Mouse (Mus musculus) left cerebral cortex, adult 8-10 months (tissue): ENCODE measurements around the gene Entpd1. TPM values are rescaled to one million over a fixed set of nuclear protein-coding genes. Genes with fewer than 3 reads are reported as not detected.
"Not testable (repeated sequence)": the region's sequence is repeated elsewhere in the genome, so short reads cannot be mapped to it uniquely, and the experiment has no call there.

ENCODE experiments used
- DNase-seq, 2 experiments: peaks; one replicate each; pipeline ENCODE4 v3.0.0; 2022; ENCODE audit warnings: low spot score in 2 of 2
- total RNA-seq, 4 experiments: library from RNA; stranded (reverse); gene quantifications; 2 replicates each; pipeline ENCODE4 v1.2.4; 2022

Gene Entpd1
- 10 to 100 TPM; 15.7 to 31.3 (median 21.7) TPM for total RNA-seq

DNA sequence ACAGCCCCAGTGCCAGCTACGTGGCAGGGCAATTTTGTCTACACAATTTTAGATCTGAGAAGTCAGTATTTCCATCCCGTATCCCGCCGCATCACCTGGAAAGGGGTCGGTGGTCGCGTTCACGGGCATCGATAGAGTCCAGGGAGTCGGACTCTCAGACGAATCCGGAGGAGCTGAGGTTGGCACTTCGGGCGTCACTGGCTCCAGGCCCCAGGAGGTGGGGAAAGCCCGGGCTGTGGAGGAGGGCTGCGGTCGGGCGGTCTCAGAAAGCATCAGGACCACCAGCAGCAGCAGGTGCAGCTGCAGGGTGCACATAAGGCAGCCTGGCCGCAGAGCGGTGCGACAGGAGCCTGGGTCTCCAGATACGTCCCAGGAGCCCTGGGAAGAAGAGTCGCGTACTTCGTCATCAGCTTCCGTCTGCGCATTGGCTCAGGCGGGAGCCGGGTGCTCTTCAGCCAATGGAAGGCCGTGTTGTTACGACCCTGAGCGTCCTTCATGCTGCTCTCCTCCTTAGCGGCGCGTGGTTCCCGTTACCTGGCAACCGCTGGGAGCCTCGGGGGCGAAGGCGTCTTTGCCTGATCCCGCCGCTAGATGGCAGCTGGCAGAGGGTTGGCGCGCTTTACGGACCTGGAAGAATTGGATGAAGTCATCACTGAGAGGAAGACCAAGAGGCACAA, at the start of gene Entpd1, which contains the start of gene Tctn3:
Entpd1 (plus strand) TSS at position 537 of the 677 bp plus-strand sequence.
Tctn3 (minus strand) TSS at position 404 of the 677 bp plus-strand sequence.
- peak; percentile 89 to 96 for DNase-seq

DNA sequence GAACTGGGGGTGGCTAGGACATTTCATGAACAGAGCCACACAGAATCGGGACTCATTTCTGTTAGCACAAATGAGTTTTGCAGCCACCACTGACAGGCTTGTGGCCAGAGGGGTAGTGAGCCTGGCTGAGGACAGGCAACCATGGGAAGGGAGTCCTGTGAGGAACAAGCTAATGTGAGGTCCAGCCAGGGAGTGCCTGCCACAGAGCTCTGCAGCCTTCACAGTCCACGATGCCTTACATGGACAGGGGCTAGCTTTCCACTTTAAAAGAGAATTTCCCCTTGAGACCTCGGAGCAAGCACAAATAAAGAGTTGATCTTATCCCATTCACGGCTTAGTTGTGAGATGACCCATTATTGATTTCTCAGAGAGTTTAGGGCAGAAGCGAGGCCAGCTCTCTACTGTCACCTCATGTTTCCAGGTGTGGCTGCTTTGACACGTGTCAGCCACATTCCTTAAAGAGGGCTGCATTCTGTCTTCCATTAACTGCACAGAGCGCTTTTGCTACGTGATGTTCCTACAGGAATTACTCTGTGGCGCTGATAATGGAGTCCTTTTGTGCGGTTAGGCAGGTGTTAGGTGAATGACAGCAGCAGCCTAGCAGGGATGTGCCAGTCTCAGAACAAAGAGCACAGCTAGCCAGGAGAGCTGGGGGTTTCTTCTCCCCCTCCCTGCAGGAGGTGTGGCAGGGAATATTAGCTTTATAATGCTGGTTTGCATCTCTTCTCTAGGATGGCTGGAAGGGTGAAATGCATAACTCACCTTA, 48.1 kb upstream of the Entpd1 start:
- DNase-seq: no peak

DNA sequence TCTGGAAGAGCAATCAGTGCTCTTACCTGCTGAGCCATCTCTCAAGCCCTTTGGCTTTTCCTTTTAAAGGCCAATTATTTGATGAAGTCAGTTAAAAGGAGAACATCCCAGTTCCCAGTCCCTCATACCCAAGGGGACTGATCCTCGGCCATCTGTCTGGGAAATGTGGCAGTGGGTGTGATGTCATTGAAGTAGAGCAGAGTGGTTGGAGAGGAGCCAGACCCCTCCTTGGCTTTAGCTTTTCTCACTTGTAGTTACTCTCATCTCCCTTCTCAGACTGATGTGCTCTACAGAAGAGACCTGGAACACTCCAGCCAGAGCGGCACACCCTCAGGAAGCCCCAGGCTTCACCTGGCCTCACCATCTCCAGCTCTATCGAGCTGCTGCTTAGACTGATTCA, 44.5 kb upstream of the Entpd1 start:
- no peak for DNase-seq

DNA sequence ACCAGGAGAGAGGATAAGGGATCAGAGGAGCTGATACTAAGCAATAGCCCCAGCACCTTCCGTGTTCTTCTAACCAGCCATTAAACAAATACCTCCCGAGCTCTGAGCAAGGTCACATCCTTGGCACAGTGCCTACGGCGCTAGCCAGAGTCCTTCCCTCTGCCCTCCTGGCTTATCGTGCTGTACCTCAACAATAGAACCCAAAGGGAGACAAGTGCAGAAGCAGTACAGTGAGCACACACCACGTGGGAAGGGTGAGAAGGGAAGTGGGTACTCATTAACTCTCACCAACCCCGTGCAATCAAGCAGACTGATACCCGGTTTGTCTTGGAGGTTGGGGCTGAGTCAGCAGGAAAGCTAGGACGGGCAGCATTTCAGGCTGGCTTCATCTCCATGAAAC, 41.4 kb upstream of the Entpd1 start:
- DNase-seq: no peak

DNA sequence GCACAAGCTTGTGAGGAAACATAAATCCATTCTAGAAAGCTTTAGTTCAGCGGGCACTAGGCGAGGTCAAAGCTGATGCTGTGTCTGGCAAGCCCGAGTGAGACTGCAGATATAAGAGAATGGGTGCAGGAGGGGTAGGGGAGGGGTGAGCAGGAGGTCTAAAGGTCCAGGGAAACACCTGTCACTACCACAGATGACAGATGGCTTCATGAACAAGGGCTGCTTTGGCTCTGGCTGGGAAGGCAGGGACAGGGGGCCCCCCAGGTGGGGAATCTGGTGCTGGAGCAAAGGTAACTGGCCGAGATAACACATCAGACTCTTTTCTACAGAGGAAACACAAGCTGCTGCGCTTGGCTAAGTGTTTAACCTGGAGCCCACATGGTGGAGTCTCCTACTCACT, 36.7 kb upstream of the Entpd1 start:
- no peak for DNase-seq

DNA sequence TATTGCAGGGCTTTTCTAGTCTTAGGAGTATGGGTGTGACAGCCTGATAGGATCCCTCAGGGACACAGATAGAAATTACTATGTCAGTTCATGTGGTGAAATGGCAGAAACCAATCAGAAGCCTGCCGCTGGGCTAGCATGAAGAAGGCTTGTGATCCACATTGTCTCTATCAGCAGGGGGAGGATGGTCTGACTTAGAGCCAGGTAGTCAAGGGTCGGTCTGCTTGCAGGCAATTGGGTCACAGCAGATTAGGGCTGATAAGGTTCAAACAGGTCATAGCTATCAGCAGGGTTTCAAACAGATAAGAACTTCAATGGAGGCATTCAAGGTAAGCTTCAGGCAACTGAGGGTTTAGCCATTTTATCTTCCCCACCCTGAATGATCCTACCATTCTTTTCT, 31.3 kb upstream of the Entpd1 start:
- DNase-seq: no peak

DNA sequence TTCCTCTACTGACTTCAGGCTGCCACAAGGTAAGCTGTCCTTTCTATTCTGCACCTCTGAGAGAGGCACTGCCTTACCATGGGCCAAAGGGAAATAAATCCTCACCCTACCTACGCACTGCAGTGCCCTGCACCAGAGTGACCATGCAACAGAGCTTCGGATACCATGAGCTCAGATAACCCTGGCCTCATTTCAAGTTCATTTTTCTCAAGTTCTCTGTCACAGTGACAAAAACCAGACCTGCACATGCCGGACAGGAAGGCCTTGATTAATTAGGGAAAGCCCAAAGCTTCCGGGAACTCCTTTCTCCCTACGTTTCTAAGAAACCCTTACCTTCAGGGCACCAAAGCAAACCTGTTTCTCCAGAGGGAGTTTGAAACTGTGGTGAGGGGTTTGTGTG, 30.5 kb upstream of the Entpd1 start:
- DNase-seq: no peak

DNA sequence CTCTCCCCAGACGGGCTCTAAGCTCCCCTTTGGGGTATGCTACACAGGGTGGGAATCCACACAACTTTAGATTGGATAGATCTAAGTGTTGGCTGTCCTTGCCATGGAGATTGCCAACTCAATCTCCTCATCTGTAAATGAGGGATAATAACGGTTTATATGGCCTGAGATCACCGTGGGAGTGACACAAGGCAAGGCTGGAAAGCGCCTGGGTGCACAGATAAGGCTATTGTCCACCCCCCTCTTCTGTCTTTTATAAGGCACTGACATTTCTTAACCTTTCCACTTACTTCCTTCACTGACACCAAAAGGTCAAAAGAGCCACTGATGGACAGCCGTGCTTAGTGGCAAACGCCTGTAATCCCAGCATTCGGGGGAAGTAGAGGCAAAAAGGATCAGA, 25.3 kb upstream of the Entpd1 start:
- DNase-seq: no peak

DNA sequence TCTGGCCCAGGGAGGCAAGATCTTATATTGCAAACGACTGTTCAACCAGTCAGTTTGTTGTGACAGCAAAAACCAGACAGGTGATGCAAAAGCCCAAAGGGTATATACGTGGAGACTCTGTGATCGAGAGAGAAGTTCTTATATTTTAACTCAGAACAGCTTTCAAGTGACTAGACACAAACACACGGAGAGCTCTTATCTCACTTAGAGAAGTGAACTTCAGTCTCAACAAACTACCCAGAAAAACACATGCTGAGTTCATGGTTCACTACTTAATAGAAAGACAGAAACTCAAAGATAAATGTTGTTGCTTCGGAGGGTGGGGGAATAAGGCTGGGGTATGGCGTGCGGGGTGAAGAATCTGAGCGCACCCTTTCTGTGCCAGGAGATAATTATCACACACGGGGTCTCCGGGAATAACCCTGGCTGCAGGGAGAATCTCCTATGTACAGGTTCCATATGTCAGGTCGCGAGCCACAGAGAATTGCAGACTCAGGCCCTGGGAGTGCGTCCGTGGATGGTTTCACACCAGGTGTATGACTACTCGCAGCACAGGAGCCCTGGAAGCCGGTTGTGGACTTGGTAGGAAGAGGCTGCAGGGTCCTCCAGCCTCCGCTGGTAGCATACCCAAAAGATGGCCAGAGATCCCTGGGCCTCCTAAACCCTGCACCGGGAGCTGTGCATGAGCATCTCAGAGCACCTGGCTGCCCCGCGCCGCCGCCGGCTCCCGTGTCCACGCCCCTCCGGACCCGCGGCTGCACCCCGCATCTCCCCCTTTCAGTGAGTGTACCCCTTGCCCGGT, 24.5 kb upstream of the Entpd1 start:
- no peak for DNase-seq

DNA sequence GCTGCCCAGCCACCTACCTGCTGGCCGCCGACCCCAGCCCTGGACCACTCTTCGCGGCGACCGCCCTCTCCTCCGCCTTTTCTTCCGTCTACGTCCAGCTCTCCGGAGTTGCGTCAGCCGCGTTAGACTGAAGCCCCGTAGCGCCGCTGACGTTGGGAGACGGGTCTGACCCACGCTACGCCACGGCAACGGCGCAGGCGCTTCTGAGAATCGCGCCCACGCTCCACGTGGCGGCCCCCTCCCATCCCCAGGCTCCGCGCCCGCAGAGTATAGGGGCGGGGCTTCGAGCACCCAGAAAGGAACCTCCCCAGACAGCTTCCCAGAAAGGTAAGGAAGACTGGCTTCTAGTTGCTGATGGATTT, 23.9 kb upstream of the Entpd1 start, which contains the start of gene Aldh18a1:
Aldh18a1 (minus strand) TSS at position 171 of the 362 bp plus-strand sequence.
- DNase-seq: peak; percentile 87 to 90

DNA sequence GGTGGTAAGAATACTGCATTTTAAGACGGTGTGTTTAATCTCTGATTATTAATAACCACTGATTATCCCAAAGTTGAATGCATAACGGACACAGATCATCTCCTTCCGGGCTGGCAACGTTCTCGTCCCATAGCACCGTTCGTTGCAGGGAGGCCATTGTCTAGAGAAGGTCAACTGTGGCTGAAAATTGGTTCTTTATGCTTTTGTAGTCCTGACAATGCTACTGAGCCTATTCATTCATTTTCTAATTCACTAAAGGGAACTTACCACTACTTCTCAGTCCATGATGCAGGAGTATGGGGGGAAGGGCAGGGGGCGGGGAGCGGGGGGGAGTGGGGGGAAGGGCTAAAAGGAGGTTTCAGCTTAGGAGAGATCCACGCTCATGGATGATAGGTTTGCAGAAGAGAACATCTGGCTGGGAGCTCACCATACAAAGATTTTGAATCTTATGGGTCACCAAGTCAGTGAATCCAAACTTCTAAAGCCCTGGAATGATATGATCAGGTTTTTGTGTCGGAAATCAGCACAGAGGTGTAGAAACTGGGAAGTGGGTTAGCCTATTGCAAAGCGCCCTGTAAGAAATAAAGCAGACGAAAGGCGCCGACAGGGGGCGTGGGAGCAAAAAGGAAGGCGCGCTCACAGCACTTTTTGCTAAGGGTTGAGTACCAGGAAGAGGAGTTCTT, 23.2 kb upstream of the Entpd1 start:
- DNase-seq: peak; percentile 64 to 78

DNA sequence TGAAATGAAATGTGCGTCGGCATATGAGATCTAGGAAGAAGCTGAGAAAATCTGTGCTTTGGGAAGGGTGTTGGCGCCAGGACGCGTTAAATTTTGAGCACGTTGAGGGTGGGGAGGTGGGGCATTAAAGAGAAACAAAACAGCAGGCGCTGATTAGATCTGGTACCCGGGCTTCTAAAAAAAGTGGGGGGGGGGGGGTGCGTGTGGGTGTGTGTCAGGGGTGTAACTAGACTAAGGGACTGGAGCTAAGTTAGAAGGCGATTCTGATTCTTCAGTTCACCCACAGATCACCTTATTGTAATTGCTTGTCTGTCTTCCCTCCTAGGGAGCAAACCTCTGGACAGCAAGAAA, 22.7 kb upstream of the Entpd1 start:
- DNase-seq: no peak

DNA sequence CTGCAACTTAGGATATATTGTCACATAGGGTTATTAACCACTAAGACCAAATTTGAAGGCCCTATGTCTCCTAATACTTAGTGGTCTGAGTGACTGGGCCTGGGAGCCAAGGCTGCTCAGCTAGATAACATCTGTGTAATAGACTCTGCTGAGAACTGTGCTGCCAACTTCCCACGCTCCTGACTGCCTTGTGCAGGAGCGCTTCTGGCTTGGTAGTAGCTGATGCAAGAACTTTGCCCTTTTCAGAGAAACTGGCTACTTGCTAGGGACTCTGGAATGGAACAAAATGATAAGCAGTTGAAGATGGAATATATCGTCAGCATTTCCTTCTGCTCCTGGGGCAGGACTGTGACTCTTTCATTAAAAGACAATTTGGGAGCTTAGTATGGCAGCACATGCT, 16.9 kb upstream of the Entpd1 start:
- no peak for DNase-seq

DNA sequence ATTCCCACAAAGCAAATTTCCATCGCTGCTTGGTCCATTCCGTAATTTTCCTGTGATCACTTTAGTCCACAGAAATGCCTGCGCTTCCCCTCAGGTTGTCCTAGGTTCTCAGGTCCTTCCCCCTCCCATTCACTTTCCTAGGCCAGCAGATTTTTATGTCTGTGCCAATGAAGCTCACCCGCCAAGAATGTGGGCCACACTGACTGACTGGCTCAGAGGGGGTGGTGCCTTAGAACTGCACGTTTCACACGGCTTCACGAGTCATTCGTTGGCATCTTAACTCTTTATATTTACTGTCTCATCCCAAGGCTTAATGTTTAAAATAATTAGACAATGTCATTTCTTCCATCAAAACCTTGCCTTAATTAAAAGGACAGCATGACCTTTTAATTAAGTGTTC, 16.3 kb upstream of the Entpd1 start:
- no peak for DNase-seq

DNA sequence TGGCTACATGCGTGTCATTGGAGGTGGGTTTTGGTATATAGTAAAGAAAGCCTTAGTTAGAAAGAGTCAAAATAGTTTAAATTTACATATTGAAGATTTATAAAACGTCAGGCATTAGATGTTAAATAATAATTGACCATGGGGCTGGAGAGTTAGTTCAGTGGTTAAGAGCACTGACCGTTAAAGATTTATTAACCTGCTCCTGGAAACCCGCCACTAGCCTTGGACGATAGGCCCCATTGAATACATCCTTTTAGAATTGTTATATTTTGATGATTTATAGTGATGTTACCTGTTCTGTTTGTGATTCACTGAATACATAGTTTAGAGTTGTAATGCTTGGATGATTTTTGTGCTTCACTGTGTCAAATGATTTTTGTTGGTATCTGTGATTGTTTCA, 11.3 kb upstream of the Entpd1 start:
- DNase-seq: not testable (repeated sequence)

DNA sequence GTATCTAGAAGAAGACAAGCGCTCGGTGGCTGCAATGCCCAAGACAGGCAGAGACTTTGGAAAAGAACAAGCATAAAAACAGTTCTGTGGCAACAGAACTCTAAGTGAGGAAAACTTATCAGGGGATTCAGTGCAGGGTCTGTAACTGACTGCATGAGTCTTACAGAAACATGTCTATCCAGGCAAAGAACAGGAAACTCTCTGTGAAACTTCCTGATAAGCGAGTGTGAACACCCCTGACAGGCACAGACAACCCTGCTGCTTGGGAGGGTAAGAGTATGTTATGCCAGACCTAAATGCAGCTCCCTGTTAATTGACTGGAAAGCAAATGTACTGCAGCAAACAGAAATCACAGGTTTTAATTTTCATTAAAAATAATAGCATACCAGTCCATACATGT, 10.3 kb upstream of the Entpd1 start:
- DNase-seq: no peak

DNA sequence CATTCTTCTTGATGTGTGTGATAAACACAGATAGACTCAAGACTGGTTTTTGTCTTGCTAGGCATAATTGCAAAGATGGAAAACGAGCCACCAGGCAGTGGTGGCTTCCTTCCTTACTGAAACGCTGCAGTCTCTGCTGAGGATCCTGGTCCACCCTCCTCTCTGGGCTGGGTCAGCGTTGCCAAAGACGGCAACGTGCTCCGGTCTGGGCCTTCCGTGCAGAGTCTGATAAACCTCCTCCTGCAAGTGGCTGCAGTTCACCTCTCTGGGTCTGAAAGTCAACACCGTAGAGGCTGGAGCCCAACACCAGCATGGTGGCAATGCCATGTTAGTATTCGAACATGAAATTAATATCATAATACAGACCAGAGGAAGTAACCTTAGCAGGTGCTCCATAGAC, 7.0 kb upstream of the Entpd1 start:
- no peak for DNase-seq

DNA sequence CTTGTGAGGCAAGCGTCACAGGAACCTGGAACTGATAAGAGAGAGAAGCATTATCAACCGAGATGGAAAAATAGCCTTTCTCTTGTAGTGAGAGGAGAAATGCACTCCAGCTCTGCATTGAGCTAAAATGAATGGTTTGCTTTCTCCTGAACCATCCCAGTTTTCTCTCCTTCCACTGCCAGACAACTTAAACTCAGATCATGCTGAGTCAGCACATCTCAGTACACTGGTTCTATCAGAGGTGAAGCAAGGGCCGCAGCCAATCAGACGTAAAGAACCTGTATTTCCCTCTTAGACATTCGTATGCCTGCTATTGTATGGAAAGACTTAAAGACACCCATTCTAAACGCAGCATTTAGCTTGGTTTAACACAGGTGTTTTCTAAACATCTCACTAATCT, 4.5 kb upstream of the Entpd1 start:
- DNase-seq: no peak

DNA sequence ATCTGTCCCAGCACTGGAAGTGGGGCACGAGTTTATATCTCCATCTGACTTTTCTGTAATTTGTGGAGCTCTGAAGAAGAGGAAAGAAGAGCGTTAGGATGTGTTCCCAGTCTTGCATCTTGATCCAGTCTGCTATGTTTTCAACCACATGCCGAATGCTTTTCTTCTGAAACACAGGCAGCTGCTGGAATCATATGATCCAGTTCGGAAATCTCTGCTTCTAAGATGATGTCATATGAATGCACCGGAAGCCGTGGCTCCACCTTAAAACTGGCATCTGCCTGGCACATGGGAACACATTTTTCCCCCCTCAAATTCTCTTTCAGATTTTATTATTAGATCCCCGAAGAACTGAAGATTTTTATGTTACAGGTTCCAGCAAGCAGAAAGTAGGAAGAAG, 2.6 kb downstream of the Entpd1 start:
- no peak for DNase-seq

DNA sequence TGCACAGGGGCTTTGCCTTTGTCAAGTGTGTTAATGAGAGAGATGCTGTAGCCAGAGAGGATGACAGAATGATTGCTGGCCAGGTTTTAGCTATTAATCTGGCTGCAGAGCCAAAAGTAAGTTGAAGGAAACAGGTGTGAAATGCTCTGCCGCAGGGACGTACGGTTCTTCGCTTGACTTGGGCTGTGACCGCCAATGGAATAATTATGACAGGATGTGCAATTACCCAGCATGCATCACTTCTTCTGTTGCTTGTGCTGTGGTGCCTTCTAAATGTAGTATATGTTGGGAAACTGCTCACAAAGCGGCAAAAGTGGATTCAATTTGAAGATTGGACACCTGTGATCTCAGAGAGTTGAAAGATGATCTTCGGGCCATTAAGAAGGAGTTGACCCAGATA, 3.9 kb downstream of the Entpd1 start:
- DNase-seq: no peak

DNA sequence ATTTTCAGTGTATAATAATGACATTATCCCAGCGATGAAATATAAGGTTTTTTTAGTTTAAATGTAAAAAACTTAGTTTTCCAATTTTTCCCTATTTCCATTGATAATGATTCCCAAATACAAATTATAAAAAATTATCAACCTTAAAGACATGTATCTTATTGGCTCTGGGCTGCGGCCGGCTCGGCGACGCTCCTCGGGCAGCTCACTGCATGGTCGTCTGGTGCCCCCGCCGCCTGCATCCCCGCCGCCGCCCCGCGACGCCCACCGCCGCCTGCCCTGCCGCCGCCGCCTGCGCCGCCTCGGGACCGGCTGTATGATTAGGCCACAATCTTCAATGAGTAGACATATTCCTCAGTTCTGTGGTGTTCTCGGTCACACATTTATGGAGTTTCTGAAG, 9.4 kb downstream of the Entpd1 start:
- not testable (repeated sequence) for DNase-seq

DNA sequence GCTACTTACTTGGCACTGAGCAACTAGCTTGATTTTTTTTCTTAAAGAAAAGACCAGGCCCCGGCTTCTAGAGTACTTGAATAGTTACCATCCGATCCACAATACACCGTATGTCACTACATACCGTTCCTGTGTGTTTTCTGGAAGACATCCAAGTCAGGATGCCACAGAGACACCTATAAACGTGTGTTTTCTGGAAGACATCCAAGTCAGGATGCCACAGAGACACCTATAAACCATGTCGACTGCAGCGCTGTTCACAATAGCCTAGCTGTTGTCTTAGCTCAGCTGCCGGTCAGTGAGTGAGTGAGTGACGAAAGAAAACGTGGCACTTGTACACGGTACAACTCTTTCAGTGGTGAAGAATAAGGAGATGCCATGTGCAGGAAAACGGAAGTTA, 13.8 kb downstream of the Entpd1 start:
- DNase-seq: no peak
